In genomic region chr17:88123711-88124110, GRCm38 (mm10) we compare ENCODE assay signal across 13 mouse cellular contexts. TPM values are rescaled to one million over a fixed set of nuclear protein-coding genes. Genes with fewer than 3 reads are reported as not detected.
DNase-seq lines count a peak whose midpoint lies in the region; ATAC-seq lines count a peak whose summit lies in the region.
"Had no signal": no experiment of that assay in that cellular context is flagged by ENCODE, and none has a peak within 500 bp of the region (broad histone marks: within the 10 kb centered on the region; RNA-seq: fewer than 3 reads in every experiment).

No protein-coding gene starts in this region.

- peak; percentile 43 for DNase-seq in lung, postnatal 36 days
- no peak for DNase-seq in lung, postnatal 10 days
- no peak for DNase-seq in left cerebral cortex, postnatal 10 days (ENCODE audit: extremely low spot score in 1 of 2, low spot score in 2 of 2)
- DNase-seq in cerebellum, adult 11 months, result no peak
- no peak for DNase-seq in spleen, adult 12 weeks (ENCODE audit: low spot score)
- DNase-seq: adrenal gland, postnatal 10 days; gastrocnemius, adult 2 months; kidney, adult 18-20 months; kidney, postnatal 4 days had no signal

- ATAC-seq in CD4-positive, CD25-positive, alpha-beta regulatory T cell, adult 4 months, result peak; percentile 99
- peak; percentile 72 to 83 for ATAC-seq in hematopoietic stem cell, adult 5-6 weeks (replicated peaks in 1 of 2; ENCODE audit: insufficient read depth in 1 of 2, low FRiP score in 2 of 2, low TSS enrichment in 1 of 2, low read depth in 1 of 2, poor library complexity in 2 of 2, severe bottlenecking in 2 of 2)
- ATAC-seq in neutrophil, adult 5-6 weeks (ENCODE audit: extremely low read depth, insufficient number of reproducible peaks, low FRiP score, poor library complexity, severe bottlenecking), result peak; percentile 97
- ATAC-seq: forebrain, embryonic 14.5 days had no signal

- intact Hi-C loops in left cerebral cortex, postnatal 10 days (cut with DNase I), result no loop called here

RNA-seq across cellular contexts. Expression of gene Fbxo11, which starts 58.6 kb away (rescaled TPM):
- 10 to 100 TPM; 19.2 to 31.1 TPM for polyA plus RNA-seq in CD4-positive, CD25-positive, alpha-beta regulatory T cell, adult 4 months (2017; shearing (Covaris generic))
- total RNA-seq in hematopoietic stem cell, adult 5-6 weeks (2017), result 54.6 and 74.5 TPM in 2 replicates
- total RNA-seq in neutrophil, adult 5-6 weeks (2017), result 91.3 and 91.4 TPM in 2 replicates
- total RNA-seq in left cerebral cortex, postnatal 10 days (2021), result 100 to 1,000 TPM; 109 to 111 TPM
